Mouse (Mus musculus) neutrophil, adult 65 days (primary cell): ENCODE results near the gene Nphp4. TPM values are rescaled to one million over a fixed set of nuclear protein-coding genes. Genes with fewer than 3 reads are reported as not detected.

Source experiments
- total RNA-seq: library from RNA; stranded (reverse); gene quantifications from 2 replicates; pipeline ENCODE4 v1.2.4, GENCODE M21; 2023

Nphp4 gene
- total RNA-seq: 0.73 and 1.3 TPM in 2 replicates

GRCm38 (mm10) chr4:152476427-152477023 is at the start of gene Nphp4:
Gene Nphp4 (plus strand): TSS chr4:152476706.

GRCm38 (mm10) chr4:152477466-152478223 is 1.1 kb downstream of the Nphp4 start, which contains the start of gene Kcnab2:
Gene Kcnab2 (minus strand): TSS chr4:152477871.

Other genes starting within 250 kb of the Nphp4 start
- 0.64 and 0.66 TPM in 2 replicates for gene Gpr153, start 202.5 kb upstream of the Nphp4 start, total RNA-seq
- not detected in 2 replicates for gene Hes3, start 185.0 kb upstream of the Nphp4 start, total RNA-seq
- 12.9 and 14.9 TPM in 2 replicates for gene Icmt, start 179.5 kb upstream of the Nphp4 start, total RNA-seq
- not detected in 2 replicates for gene Rnf207, start 157.7 kb upstream of the Nphp4 start, total RNA-seq
- gene Rpl22, start 151.0 kb upstream of the Nphp4 start, total RNA-seq: 214 and 227 TPM in 2 replicates
- gene Chd5, start 138.1 kb upstream of the Nphp4 start, total RNA-seq: 0.07 TPM in 1 of 2 replicates, not detected in the other
- gene Kcnab2, start 1.2 kb downstream of the Nphp4 start, total RNA-seq: 88.0 and 108 TPM in 2 replicates